Mouse (Mus musculus) embryonic facial prominence, embryonic 14.5 days (tissue): Measurements from ENCODE around the gene 2700049A03Rik. TPM values are rescaled to one million over a fixed set of nuclear protein-coding genes. Genes with fewer than 3 reads are reported as not detected.
A peak's percentile ranks its signal among the peaks of the same experiment; 100 is the strongest.

Experiments used
- ATAC-seq: fragments of 200-750 bp; cut with Nextera tagmentation; 2 replicates; pipeline ENCODE4 v1.8.0; 2017; ENCODE audit warnings: low read depth, moderate number of reproducible peaks, moderate TSS enrichment
- DNase-seq: peaks from one replicate; pipeline ENCODE4 v3.0.0-alpha.2; 2015; ENCODE audit warnings: low spot score
- H3K27ac ChIP-seq: fragments of 300-500 bp; sonication (generic); replicated peaks from 2 replicates; pipeline ENCODE4 v1.5.1; 2014; ENCODE audit warnings: low read depth, mild to moderate bottlenecking, low read length, moderate library complexity
- H3K27me3 ChIP-seq: fragments of 300-500 bp; sonication (generic); replicated peaks from 2 replicates; pipeline ENCODE4 v1.6.1; 2014; ENCODE audit warnings: low read length; ENCODE audit not compliant: control insufficient read depth, insufficient read depth
- H3K36me3 ChIP-seq: fragments of 300-500 bp; sonication (generic); 2 replicates; pipeline ENCODE4 v1.6.1; 2014; ENCODE audit warnings: low read length, mixed read lengths; ENCODE audit not compliant: control insufficient read depth, insufficient read depth
- H3K4me1 ChIP-seq: fragments of 300-500 bp; sonication (generic); 2 replicates; pipeline ENCODE4 v1.6.1; 2014; ENCODE audit warnings: antibody characterized with exemption, low read length; ENCODE audit not compliant: control insufficient read depth, insufficient read depth
- H3K4me2 ChIP-seq: fragments of 300-500 bp; sonication (generic); 2 replicates; pipeline ENCODE4 v1.6.1; 2014; ENCODE audit warnings: low read depth, mild to moderate bottlenecking, low read length, moderate library complexity, mixed read lengths
- H3K4me3 ChIP-seq: fragments of 300-500 bp; sonication (generic); 2 replicates; pipeline ENCODE4 v1.5.1; 2014; ENCODE audit warnings: low read depth, mild to moderate bottlenecking, low read length
- H3K9ac ChIP-seq: fragments of 300-500 bp; sonication (generic); 2 replicates; pipeline ENCODE4 v1.6.1; 2014; ENCODE audit warnings: low read depth, mild to moderate bottlenecking, low read length, moderate library complexity, mixed read lengths
- H3K9me3 ChIP-seq: fragments of 300-500 bp; sonication (generic); 2 replicates; pipeline ENCODE4 v1.6.1; 2016; ENCODE audit warnings: low read length; ENCODE audit not compliant: control insufficient read depth
- WGBS: fragments of 180-500 bp; shearing (Covaris S2); extraction: QIAGEN DNeasy Blood & Tissue Kit; methylation state at CpG from one replicate; pipeline ENCODE4 v1.1.7; 2014; 5-methylcytosine and 5-hydroxymethylcytosine counted together
- polyA plus RNA-seq: library from polyadenylated mRNA; unstranded; fragments of >200 nt; fragmentation: Nextera tagmentation; extraction: Ambion mirVana; gene quantifications from 2 replicates; pipeline ENCODE4 v1.2.1, GENCODE M21; 2014

2700049A03Rik gene
- polyA plus RNA-seq, 1 experiment from 2014 or later = 11.2 TPM

GRCm38 (mm10) chr12:71123286-71123685 lies 13.4 kb upstream of the 2700049A03Rik start:
- Histone ChIP-seq H3K27me3 (no peaks in the 10 kb centered on the region), H3K36me3 (peaks cover 36% of the 10 kb centered on the region), H3K4me3 (no peak overlapping the region), H3K4me1 (no peaks in the 10 kb centered on the region), H3K9ac (no peak overlapping the region), H3K9me3 (no peaks in the 10 kb centered on the region), H3K27ac (no peak overlapping the region), H3K4me2 (no peak overlapping the region)
- ATAC-seq (no peak), DNase-seq (no peak)
- WGBS = 85% methylated on average over 9 of the region's 9 CpGs

GRCm38 (mm10) chr12:71135581-71135980 lies 1.1 kb upstream of the 2700049A03Rik start:
- ATAC-seq (no peak), DNase-seq (no peak)
- Histone ChIP-seq H3K9me3 (no peaks in the 10 kb centered on the region), H3K4me3 (peak overlapping the region; percentile 80), H3K36me3 (peaks cover 35% of the 10 kb centered on the region), H3K27ac (no peak overlapping the region), H3K27me3 (no peaks in the 10 kb centered on the region), H3K4me1 (peaks cover 12% of the 10 kb centered on the region), H3K9ac (peak overlapping the region; percentile 89), H3K4me2 (peak overlapping the region; percentile 89)
- WGBS = 24% methylated on average over 5 of the region's 5 CpGs

- no peaks in the 10 kb centered on the region for H3K9me3 ChIP-seq
- H3K27me3 ChIP-seq = no peaks in the 10 kb centered on the region
- under 1% methylated on average over 30 of the region's 30 CpGs for WGBS
Observed at GRCm38 (mm10) chr12:71136974-71137491, 385 bp downstream of the 2700049A03Rik start.

GRCm38 (mm10) chr12:71137686-71138085 lies 1.0 kb downstream of the 2700049A03Rik start:
- Histone ChIP-seq H3K9ac (peak overlapping the region; percentile 89), H3K4me3 (peak overlapping the region; percentile 80), H3K36me3 (peaks cover 40% of the 10 kb centered on the region), H3K9me3 (no peaks in the 10 kb centered on the region), H3K27me3 (no peaks in the 10 kb centered on the region), H3K4me1 (peaks cover 12% of the 10 kb centered on the region), H3K4me2 (peak overlapping the region; percentile 89), H3K27ac (no peak overlapping the region)
- WGBS = 4% methylated on average over 11 of the region's 11 CpGs
- ATAC-seq (no peak), DNase-seq (no peak)

More at GRCm38 (mm10) chr12:71136974-71137491, 385 bp downstream of the 2700049A03Rik start:
- Histone ChIP-seq H3K4me3 (peak overlapping the region; percentile 80), H3K4me2 (peak overlapping the region; percentile 89), H3K9ac (peak overlapping the region; percentile 89), H3K4me1 (peaks cover 12% of the 10 kb centered on the region), H3K36me3 (peaks cover 40% of the 10 kb centered on the region), H3K27ac (peak overlapping the region; percentile 72)
- ATAC-seq = peak; percentile 84
- peak; percentile 93 for DNase-seq

GRCm38 (mm10) chr12:71139258-71139828 lies 2.7 kb downstream of the 2700049A03Rik start:
- DNase-seq (no peak), ATAC-seq (no peak)
- 80% methylated on average over 5 of the region's 5 CpGs for WGBS
- Histone ChIP-seq H3K9me3 (no peaks in the 10 kb centered on the region), H3K4me3 (no peak overlapping the region), H3K9ac (no peak overlapping the region), H3K4me1 (peaks cover 12% of the 10 kb centered on the region), H3K36me3 (peaks cover 47% of the 10 kb centered on the region), H3K27me3 (no peaks in the 10 kb centered on the region), H3K27ac (no peak overlapping the region), H3K4me2 (peak overlapping the region; percentile 89)

- Histone ChIP-seq H3K4me2 (no peak overlapping the region), H3K4me3 (no peak overlapping the region), H3K9me3 (no peaks in the 10 kb centered on the region), H3K36me3 (peaks cover 65% of the 10 kb centered on the region), H3K27ac (no peak overlapping the region), H3K27me3 (no peaks in the 10 kb centered on the region), H3K4me1 (peaks cover 9% of the 10 kb centered on the region; the same call in 1 of the 2 replicates), H3K9ac (no peak overlapping the region)
- ATAC-seq (no peak), DNase-seq (no peak)
Observed at GRCm38 (mm10) chr12:71141189-71141588, 4.5 kb downstream of the 2700049A03Rik start.

GRCm38 (mm10) chr12:71147641-71148040 lies 11.0 kb downstream of the 2700049A03Rik start:
- Histone ChIP-seq H3K27ac (no peak overlapping the region), H3K9ac (no peak overlapping the region), H3K4me1 (no peaks in the 10 kb centered on the region), H3K9me3 (no peaks in the 10 kb centered on the region), H3K4me3 (no peak overlapping the region), H3K36me3 (peaks cover 82% of the 10 kb centered on the region), H3K4me2 (no peak overlapping the region), H3K27me3 (no peaks in the 10 kb centered on the region)
- ATAC-seq (no peak), DNase-seq (peak; percentile 27)
- 87% methylated on average over 3 of the region's 3 CpGs for WGBS

- no peak overlapping the region for H3K4me2 ChIP-seq
- H3K27me3 ChIP-seq = no peaks in the 10 kb centered on the region
- no peaks in the 10 kb centered on the region for H3K4me1 ChIP-seq
- peaks cover 81% of the 10 kb centered on the region for H3K36me3 ChIP-seq
- H3K4me3 ChIP-seq = no peak overlapping the region
- no peak for DNase-seq
- no peak overlapping the region for H3K27ac ChIP-seq
- no peak overlapping the region for H3K9ac ChIP-seq
- no peak for ATAC-seq
- H3K9me3 ChIP-seq = no peaks in the 10 kb centered on the region
- 95% methylated on average over 9 of the region's 9 CpGs for WGBS
Observed at GRCm38 (mm10) chr12:71148801-71149200, 12.2 kb downstream of the 2700049A03Rik start.

GRCm38 (mm10) chr12:71149456-71149855 lies 12.8 kb downstream of the 2700049A03Rik start:
- H3K4me1 ChIP-seq = no peaks in the 10 kb centered on the region
- ATAC-seq = no peak
- H3K27ac ChIP-seq = no peak overlapping the region
- H3K9ac ChIP-seq = no peak overlapping the region
- no peak overlapping the region for H3K4me3 ChIP-seq
- 90% methylated on average over 6 of the region's 6 CpGs for WGBS
- peaks cover 74% of the 10 kb centered on the region for H3K36me3 ChIP-seq
- H3K4me2 ChIP-seq = no peak overlapping the region
- H3K27me3 ChIP-seq = no peaks in the 10 kb centered on the region
- no peak for DNase-seq
- no peaks in the 10 kb centered on the region for H3K9me3 ChIP-seq
